Mouse (Mus musculus): ENCODE results near the gene Hfe2. TPM values are rescaled to one million over a fixed set of nuclear protein-coding genes. Genes with fewer than 3 reads are reported as not detected.
A peak's percentile ranks its signal among the peaks of the same experiment; 100 is the strongest.
"Not testable (repeated sequence)": the region's sequence is repeated elsewhere in the genome, so short reads cannot be mapped to it uniquely, and the experiment has no call there.

The Hfe2 gene
- total and polyA plus RNA-seq, 3 experiments, result 199 to 295 (median 289) TPM

GRCm38 (mm10) chr3:96495490-96496210 is 29.3 kb upstream of the Hfe2 start:
- 100% methylated on average over 1 of the region's 1 CpGs for whole genome bisulfite sequencing
- Histone ChIP-seq H3K4me1 (ENCODE audit: control insufficient read depth, insufficient read depth, low read length) (no peaks in the 10 kb centered on the region), H3K27me3 (ENCODE audit: control insufficient read depth, insufficient read depth, low read length) (no peaks in the 10 kb centered on the region), H3K36me3 (ENCODE audit: control insufficient read depth, insufficient read depth, low read length) (no peaks in the 10 kb centered on the region), H3K4me3 (no peak overlapping the region), H3K79me2 (replicated peaks; ENCODE audit: control insufficient read depth, insufficient read depth, low read length) (no peaks in the 10 kb centered on the region), H3K27ac (no peak overlapping the region), H3K9ac (ENCODE audit: low read depth, low read length) (no peak overlapping the region)
- TF ChIP-seq CTCF (IDR thresholded peaks at IDR 0.05) (no peak), EP300 (IDR thresholded peaks at IDR 0.05; ENCODE audit: insufficient read depth, low read depth, low read length) (no peak), POLR2A (IDR thresholded peaks at IDR 0.05; ENCODE audit: insufficient read depth, low read depth, low read length) (no peak)
- intact Hi-C loops (cut with DNase I), result no loop called here
- DNase-seq, result no peak

- DNase-seq, result no peak
- no peaks in the 10 kb centered on the region for H3K36me3 ChIP-seq (ENCODE audit: control insufficient read depth, insufficient read depth, low read length)
- H3K27ac ChIP-seq, result no peak overlapping the region
- 63% methylated on average over 7 of the region's 7 CpGs for WGBS
- no peak overlapping the region for H3K4me3 ChIP-seq
- H3K79me2 ChIP-seq (replicated peaks; ENCODE audit: control insufficient read depth, insufficient read depth, low read length), result no peaks in the 10 kb centered on the region
- no peak overlapping the region for H3K9ac ChIP-seq (ENCODE audit: low read depth, low read length)
- no peak for TF ChIP-seq POLR2A (IDR thresholded peaks at IDR 0.05; ENCODE audit: insufficient read depth, low read depth, low read length)
- no peak for TF ChIP-seq CTCF (IDR thresholded peaks at IDR 0.05)
- no peak for TF ChIP-seq EP300 (IDR thresholded peaks at IDR 0.05; ENCODE audit: insufficient read depth, low read depth, low read length)
- intact Hi-C loops (cut with DNase I), result no loop called here
- H3K27me3 ChIP-seq (ENCODE audit: control insufficient read depth, insufficient read depth, low read length), result no peaks in the 10 kb centered on the region
- H3K4me1 ChIP-seq (ENCODE audit: control insufficient read depth, insufficient read depth, low read length), result no peaks in the 10 kb centered on the region
These were observed 28.8 kb upstream of the Hfe2 start for GRCm38 (mm10) chr3:96496216-96496615.

- peak overlapping the region; percentile 51 for H3K4me3 ChIP-seq
- H3K36me3 ChIP-seq (ENCODE audit: control insufficient read depth, insufficient read depth, low read length); H3K79me2 ChIP-seq (replicated peaks; ENCODE audit: control insufficient read depth, insufficient read depth, low read length); intact Hi-C loops (cut with DNase I); DNase-seq; H3K27me3 ChIP-seq (ENCODE audit: control insufficient read depth, insufficient read depth, low read length); H3K9ac ChIP-seq (ENCODE audit: low read depth, low read length); H3K4me1 ChIP-seq (ENCODE audit: control insufficient read depth, insufficient read depth, low read length); H3K27ac ChIP-seq: not testable (repeated sequence)
- WGBS, result 53% methylated on average over 14 of the region's 14 CpGs
These were observed 28.2 kb upstream of the Hfe2 start for GRCm38 (mm10) chr3:96496620-96497275.

GRCm38 (mm10) chr3:96497451-96498028 is 27.4 kb upstream of the Hfe2 start:
- H3K27ac ChIP-seq, result no peak overlapping the region
- no peaks in the 10 kb centered on the region for H3K79me2 ChIP-seq (replicated peaks; ENCODE audit: control insufficient read depth, insufficient read depth, low read length)
- peak overlapping the region; percentile 51 for H3K4me3 ChIP-seq
- TF ChIP-seq EP300 (IDR thresholded peaks at IDR 0.05; ENCODE audit: insufficient read depth, low read depth, low read length) (peak; percentile 72; the same call in 1 of the 2 replicates), CTCF (IDR thresholded peaks at IDR 0.05) (peak; percentile 80), POLR2A (IDR thresholded peaks at IDR 0.05; ENCODE audit: insufficient read depth, low read depth, low read length) (no peak)
- peak overlapping the region; percentile 58 for H3K9ac ChIP-seq (ENCODE audit: low read depth, low read length)
- no peaks in the 10 kb centered on the region for H3K27me3 ChIP-seq (ENCODE audit: control insufficient read depth, insufficient read depth, low read length)
- WGBS, result 3% methylated on average over 19 of the region's 19 CpGs
- H3K36me3 ChIP-seq (ENCODE audit: control insufficient read depth, insufficient read depth, low read length), result no peaks in the 10 kb centered on the region
- peak; percentile 84 to 85 for DNase-seq
- H3K4me1 ChIP-seq (ENCODE audit: control insufficient read depth, insufficient read depth, low read length), result no peaks in the 10 kb centered on the region
- intact Hi-C loops (cut with DNase I), result no loop called here

- Histone ChIP-seq H3K4me1 (ENCODE audit: control insufficient read depth, insufficient read depth, low read length) (no peaks in the 10 kb centered on the region; the same call in 1 of the 2 replicates), H3K27me3 (ENCODE audit: control insufficient read depth, insufficient read depth, low read length) (no peaks in the 10 kb centered on the region), H3K79me2 (replicated peaks; ENCODE audit: control insufficient read depth, insufficient read depth, low read length) (no peaks in the 10 kb centered on the region), H3K36me3 (ENCODE audit: control insufficient read depth, insufficient read depth, low read length) (no peaks in the 10 kb centered on the region), H3K4me3 (no peak overlapping the region), H3K9ac (ENCODE audit: low read depth, low read length) (no peak overlapping the region), H3K27ac (no peak overlapping the region; the same call in 1 of the 2 replicates)
- no peak for TF ChIP-seq EP300 (IDR thresholded peaks at IDR 0.05; ENCODE audit: insufficient read depth, low read depth, low read length)
- no peak for TF ChIP-seq POLR2A (IDR thresholded peaks at IDR 0.05; ENCODE audit: insufficient read depth, low read depth, low read length)
- TF ChIP-seq CTCF (IDR thresholded peaks at IDR 0.05), result no peak
- intact Hi-C loops (cut with DNase I), result no loop called here
- WGBS, result 86% methylated on average over 4 of the region's 4 CpGs
- no peak for DNase-seq
These were observed 26.3 kb upstream of the Hfe2 start for GRCm38 (mm10) chr3:96498476-96499245.
